Mouse (Mus musculus) forebrain, embryonic 14.5 days (tissue): ENCODE results near the gene Sox10. TPM values are rescaled to one million over a fixed set of nuclear protein-coding genes. Genes with fewer than 3 reads are reported as not detected.

Experiments
- ATAC-seq: fragments of 200-750 bp; cut with Nextera tagmentation; 2 replicates; pipeline ENCODE4 v1.8.0; 2017; ENCODE audit warnings: mild to moderate bottlenecking, moderate library complexity
- DNase-seq: peaks from one replicate; pipeline ENCODE4 v3.0.0-alpha.2; 2015; ENCODE audit warnings: low spot score
- H3K27ac ChIP-seq: fragments of 300-500 bp; sonication (generic); 2 replicates; pipeline ENCODE4 v1.5.1; 2014; ENCODE audit warnings: low read depth, mild to moderate bottlenecking, control low read depth, low read length, moderate library complexity
- H3K27me3 ChIP-seq: fragments of 300-500 bp; sonication (generic); replicated peaks from 2 replicates; pipeline ENCODE4 v1.6.1; 2014; ENCODE audit warnings: low read length, control low read depth, mixed read lengths; ENCODE audit not compliant: control insufficient read depth, insufficient read depth
- H3K36me3 ChIP-seq: fragments of 300-500 bp; sonication (generic); 2 replicates; pipeline ENCODE4 v1.6.1; 2014; ENCODE audit warnings: low read length, control low read depth; ENCODE audit not compliant: control insufficient read depth, insufficient read depth
- H3K4me1 ChIP-seq: fragments of 300-500 bp; sonication (generic); 2 replicates; pipeline ENCODE4 v1.6.1; 2014; ENCODE audit warnings: antibody characterized with exemption, low read length, control low read depth; ENCODE audit not compliant: control insufficient read depth, insufficient read depth
- H3K4me2 ChIP-seq: fragments of 300-500 bp; sonication (generic); 2 replicates; pipeline ENCODE4 v1.6.1; 2014; ENCODE audit warnings: mild to moderate bottlenecking, control low read depth, low read length
- H3K4me3 ChIP-seq: fragments of 300-500 bp; sonication (generic); 2 replicates; pipeline ENCODE4 v1.5.1; 2014; ENCODE audit warnings: low read depth, low read length, control low read depth
- H3K9ac ChIP-seq: fragments of 300-500 bp; sonication (generic); 2 replicates; pipeline ENCODE4 v1.6.1; 2014; ENCODE audit warnings: mild to moderate bottlenecking, low read length, control low read depth, moderate library complexity
- H3K9me3 ChIP-seq: fragments of 300-500 bp; sonication (generic); replicated peaks from 2 replicates; pipeline ENCODE4 v1.6.1; 2016; ENCODE audit warnings: low read length, control low read depth, mixed read lengths; ENCODE audit not compliant: control insufficient read depth
- WGBS: fragments of 180-500 bp; shearing (Covaris S2); extraction: QIAGEN DNeasy Blood & Tissue Kit; methylation state at CpG from one replicate; pipeline ENCODE4 v1.1.7; 2014; 5-methylcytosine and 5-hydroxymethylcytosine counted together
- polyA plus RNA-seq: library from polyadenylated mRNA; unstranded; fragments of >200 nt; fragmentation: Nextera tagmentation; extraction: Ambion mirVana; gene quantifications from 2 replicates; pipeline ENCODE4 v1.2.1, GENCODE M21; 2014

Gene Sox10
- polyA plus RNA-seq, 1 experiment from 2014 or later = 0.89 TPM

GRCm38 (mm10) chr15:79108421-79109320 lies 56.4 kb downstream of the Sox10 start, which contains the start of gene Micall1:
TSS of gene Micall1 (plus strand) at chr15:79108898.
- Histone ChIP-seq H3K4me2 (peak within 1 kb of the TSS; percentile 97), H3K27ac (peak within 1 kb of the TSS; percentile 33; the same call in 1 of the 2 replicates), H3K27me3 (no peaks in the 10 kb centered on the region), H3K9me3 (no peaks in the 10 kb centered on the region), H3K4me3 (peak within 1 kb of the TSS; percentile 82), H3K4me1 (peaks cover 19% of the 10 kb centered on the region), H3K36me3 (no peaks in the 10 kb centered on the region; the same call in 1 of the 2 replicates), H3K9ac (peak within 1 kb of the TSS; percentile 93)
- ATAC-seq (peak; percentile 82), DNase-seq (peak; percentile 46)
- WGBS = under 1% methylated on average over 52 of the region's 85 CpGs

- Histone ChIP-seq H3K9ac (no peak overlapping the region), H3K36me3 (no peaks in the 10 kb centered on the region; the same call in 1 of the 2 replicates), H3K4me3 (peak overlapping the region; percentile 82), H3K27ac (0 out of 2 replicates have a peak overlapping the region, but pooled peaks have one; percentile 2), H3K9me3 (no peaks in the 10 kb centered on the region), H3K4me1 (peaks cover 19% of the 10 kb centered on the region), H3K27me3 (no peaks in the 10 kb centered on the region), H3K4me2 (peak overlapping the region; percentile 97)
- DNase-seq (no peak), ATAC-seq (no peak)
- 17% methylated on average over 7 of the region's 7 CpGs for WGBS
Observed at GRCm38 (mm10) chr15:79107966-79108365, 57.1 kb downstream of the Sox10 start.

GRCm38 (mm10) chr15:79105804-79106203 lies 59.2 kb downstream of the Sox10 start:
- Histone ChIP-seq H3K4me3 (no peak overlapping the region), H3K4me1 (peaks cover 19% of the 10 kb centered on the region), H3K9me3 (no peaks in the 10 kb centered on the region), H3K4me2 (no peak overlapping the region), H3K27ac (no peak overlapping the region), H3K9ac (no peak overlapping the region), H3K36me3 (no peaks in the 10 kb centered on the region), H3K27me3 (no peaks in the 10 kb centered on the region)
- ATAC-seq = no peak
- 54% methylated on average over 2 of the region's 2 CpGs for WGBS
- no peak for DNase-seq

Other genes with a start within 250 kb of the Sox10 start
- gene Lgals1, start 238.5 kb downstream of the Sox10 start, polyA plus RNA-seq = 89.0 and 98.0 TPM in 2 replicates
- gene Nol12, start 230.3 kb downstream of the Sox10 start, polyA plus RNA-seq = 63.4 and 73.8 TPM in 2 replicates
- gene Triobp, start 217.5 kb downstream of the Sox10 start, polyA plus RNA-seq = 29.3 and 38.7 TPM in 2 replicates
- 155 and 238 TPM in 2 replicates for gene H1f0, start 136.8 kb downstream of the Sox10 start, polyA plus RNA-seq
- not detected in 2 replicates for gene Galr3, start 123.4 kb downstream of the Sox10 start, polyA plus RNA-seq
- 51.3 and 53.3 TPM in 2 replicates for gene Ankrd54, start 102.3 kb downstream of the Sox10 start, polyA plus RNA-seq
- 191 and 209 TPM in 2 replicates for gene Eif3l, start 90.1 kb downstream of the Sox10 start, polyA plus RNA-seq
- 5.7 and 6.3 TPM in 2 replicates for gene Micall1, start 56.3 kb downstream of the Sox10 start, polyA plus RNA-seq
- gene Polr2f, start 24.2 kb downstream of the Sox10 start, polyA plus RNA-seq = 319 and 356 TPM in 2 replicates
- gene 1700088E04Rik, start 24.0 kb downstream of the Sox10 start, polyA plus RNA-seq = 14.8 and 17.1 TPM in 2 replicates
- 36.9 and 45.3 TPM in 2 replicates for gene Pick1, start 63.9 kb upstream of the Sox10 start, polyA plus RNA-seq
- gene Gm49486, start 64.2 kb upstream of the Sox10 start, polyA plus RNA-seq = 0.69 and 0.98 TPM in 2 replicates
- 0.60 and 0.83 TPM in 2 replicates for gene Slc16a8, start 89.5 kb upstream of the Sox10 start, polyA plus RNA-seq
- 1.4 and 2.6 TPM in 2 replicates for gene Baiap2l2, start 120.3 kb upstream of the Sox10 start, polyA plus RNA-seq
- 14.0 and 18.9 TPM in 2 replicates for gene Pla2g6, start 163.2 kb upstream of the Sox10 start, polyA plus RNA-seq
- 0.72 and 1.6 TPM in 2 replicates for gene Maff, start 181.4 kb upstream of the Sox10 start, polyA plus RNA-seq
- gene Tmem184b, start 238.3 kb upstream of the Sox10 start, polyA plus RNA-seq = 20.3 and 30.6 TPM in 2 replicates